Mouse (Mus musculus) liver, embryonic 14.5 days (tissue): ENCODE measurements around the gene Lin52. TPM values are rescaled to one million over a fixed set of nuclear protein-coding genes. Genes with fewer than 3 reads are reported as not detected.

Experiments used
- ATAC-seq: fragments of 200-750 bp; cut with Nextera tagmentation; 2 replicates; pipeline ENCODE4 v1.8.0; 2017; ENCODE audit warnings: moderate number of reproducible peaks, mild to moderate bottlenecking, moderate library complexity; ENCODE audit not compliant: insufficient read depth
- DNase-seq, 3 experiments: peaks; one replicate each; pipeline ENCODE4 v3.0.0-alpha.2; 2012 to 2013; ENCODE audit warnings: low read depth in 3 of 3, low spot score in 3 of 3
- H3K27ac ChIP-seq: fragments of 300-500 bp; sonication (generic); 2 replicates; pipeline ENCODE4 v1.5.1; 2014; ENCODE audit warnings: moderate library complexity, mild to moderate bottlenecking, control low read depth, inconsistent platforms
- H3K27me3 ChIP-seq: fragments of 300-500 bp; sonication (generic); 2 replicates; pipeline ENCODE4 v1.6.1; 2014; ENCODE audit warnings: mild to moderate bottlenecking, low read length, moderate library complexity; ENCODE audit not compliant: control insufficient read depth, insufficient read depth
- H3K36me3 ChIP-seq: fragments of 300-500 bp; sonication (generic); replicated peaks from 2 replicates; pipeline ENCODE4 v1.6.1; 2014; ENCODE audit warnings: low read depth; ENCODE audit not compliant: control insufficient read depth, insufficient read depth
- H3K4me1 ChIP-seq, 2 experiments: fragments of 200-500 bp in 1 of 2; fragments of 300-500 bp in 1 of 2; sonication (generic) in 1 of 2; replicated peaks; 2 replicates each; pipeline ENCODE4 v1.6.1; 2012 to 2014; ENCODE audit warnings: antibody characterized with exemption in 1 of 2, inconsistent platforms in 1 of 2, low read length in 1 of 2; ENCODE audit not compliant: control insufficient read depth in 2 of 2, insufficient read depth in 2 of 2
- H3K4me2 ChIP-seq: fragments of 300-500 bp; sonication (generic); 2 replicates; pipeline ENCODE4 v1.6.1; 2014; ENCODE audit warnings: low read depth, mild to moderate bottlenecking, control low read depth, moderate library complexity
- H3K4me3 ChIP-seq, 2 experiments: fragments of 200-500 bp in 1 of 2; fragments of 300-500 bp in 1 of 2; sonication (generic) in 1 of 2; 2 replicates each; pipeline ENCODE4 v1.5.1; 2012 to 2014; ENCODE audit warnings: low read depth in 2 of 2, low read length in 2 of 2, mild to moderate bottlenecking in 2 of 2, control low read depth in 1 of 2, inconsistent platforms in 1 of 2, moderate library complexity in 1 of 2; ENCODE audit not compliant: insufficient read depth in 1 of 2
- H3K9ac ChIP-seq: fragments of 300-500 bp; sonication (generic); replicated peaks from 2 replicates; pipeline ENCODE4 v1.6.1; 2014; ENCODE audit warnings: mild to moderate bottlenecking, control low read depth, moderate library complexity
- H3K9me3 ChIP-seq: fragments of 300-500 bp; sonication (generic); 2 replicates; pipeline ENCODE4 v1.6.1; 2016; ENCODE audit warnings: low read length, mixed read lengths; ENCODE audit not compliant: control insufficient read depth
- CTCF ChIP-seq: IDR thresholded peaks from 2 replicates; pipeline ENCODE4 v1.5.1; 2016; ENCODE audit warnings: antibody characterized with exemption, low read depth, control low read depth
- EP300 ChIP-seq: IDR thresholded peaks from 2 replicates; pipeline ENCODE4 v1.6.1; 2016; ENCODE audit warnings: antibody characterized with exemption, low read depth
- WGBS: fragments of 180-500 bp; shearing (Covaris S2); extraction: QIAGEN DNeasy Blood & Tissue Kit; methylation state at CpG from one replicate; pipeline ENCODE4 v1.1.7; 2014; ENCODE audit not compliant: insufficient replicate concordance; 5-methylcytosine and 5-hydroxymethylcytosine counted together
- polyA plus RNA-seq, 2 experiments: library from polyadenylated mRNA; depleted of rRNA in 1 of 2; stranded (reverse) in 1 of 2; unstranded in 1 of 2; fragments of >200 nt; fragmentation: Nextera tagmentation in 1 of 2; extraction: Ambion mirVana in 1 of 2; gene quantifications; 2 replicates each; pipeline versions ENCODE4 v1.2.1 to v1.2.3; 2012 to 2014

The Lin52 gene
- polyA plus RNA-seq, 2 experiments: 7.4 to 10.4 TPM

- peaks cover 4 to 8% of the 10 kb centered on the region in 2 experiments for H3K4me1 ChIP-seq
- H3K27me3 ChIP-seq: no peaks in the 10 kb centered on the region
- TF ChIP-seq EP300 (no peak), CTCF (no peak)
- H3K4me3 ChIP-seq: peak overlapping the region; percentile 82 to 84
- under 1% methylated on average over 50 of the region's 52 CpGs for WGBS
- H3K36me3 ChIP-seq: no peaks in the 10 kb centered on the region
- peak overlapping the region; percentile 91 for H3K4me2 ChIP-seq
- peak overlapping the region; percentile 84 for H3K9ac ChIP-seq
- H3K27ac ChIP-seq: peak overlapping the region; percentile 41
- no peaks in the 10 kb centered on the region for H3K9me3 ChIP-seq
- DNase-seq (peak in 1 of 3 experiments; percentile 49), ATAC-seq (peak; percentile 68)
These were observed 43.1 kb upstream of the Lin52 start for GRCm38 (mm10) chr12:84407874-84408818.

GRCm38 (mm10) chr12:84408819-84409507, 42.3 kb upstream of the Lin52 start, which contains the start of the genes Entpd5 and Bbof1:
TSS of gene Entpd5 (minus strand) at chr12:84409029.
TSS of gene Bbof1 (plus strand) at chr12:84409071.
- TF ChIP-seq EP300 (no peak), CTCF (no peak)
- Histone ChIP-seq H3K27me3 (no peaks in the 10 kb centered on the region), H3K9me3 (no peaks in the 10 kb centered on the region), H3K4me3 (peak within 1 kb of the TSS; percentile 82 to 84), H3K9ac (peak within 1 kb of the TSS; percentile 84), H3K27ac (peak within 1 kb of the TSS; percentile 41), H3K4me1 (peaks cover 4 to 8% of the 10 kb centered on the region in 2 experiments), H3K36me3 (no peaks in the 10 kb centered on the region), H3K4me2 (peak within 1 kb of the TSS; percentile 91)
- ATAC-seq (peak; percentile 95), DNase-seq (peak; percentile 66 to 69 (median 68))
- 2% methylated on average over 63 of the region's 63 CpGs for WGBS

GRCm38 (mm10) chr12:84416834-84417604, 34.2 kb upstream of the Lin52 start, which contains the start of gene Rnf113a2:
TSS of gene Rnf113a2 (plus strand) at chr12:84417196.
- no peaks in the 10 kb centered on the region for H3K9me3 ChIP-seq
- 2% methylated on average over 50 of the region's 50 CpGs for WGBS
- H3K4me1 ChIP-seq: peaks cover 4 to 7% of the 10 kb centered on the region in 2 experiments
- no peaks in the 10 kb centered on the region for H3K36me3 ChIP-seq
- peak within 1 kb of the TSS; percentile 93 for H3K27ac ChIP-seq
- peak within 1 kb of the TSS; percentile 96 for H3K9ac ChIP-seq
- peak within 1 kb of the TSS; percentile 81 to 85 for H3K4me3 ChIP-seq
- DNase-seq (peak; percentile 82), ATAC-seq (peak; percentile 97)
- TF ChIP-seq CTCF (no peak), EP300 (no peak)
- H3K4me2 ChIP-seq: peak within 1 kb of the TSS; percentile 76
- no peaks in the 10 kb centered on the region for H3K27me3 ChIP-seq

- H3K27me3 ChIP-seq: no peaks in the 10 kb centered on the region
- WGBS: 34% methylated on average over 18 of the region's 18 CpGs
- TF ChIP-seq CTCF: no peak
- TF ChIP-seq EP300: no peak
- H3K27ac ChIP-seq: peak overlapping the region; percentile 93
- peak overlapping the region; percentile 76 for H3K4me2 ChIP-seq
- no peak for ATAC-seq
- H3K9me3 ChIP-seq: no peaks in the 10 kb centered on the region
- no peaks in the 10 kb centered on the region for H3K36me3 ChIP-seq
- peaks cover 4 to 7% of the 10 kb centered on the region in 2 experiments for H3K4me1 ChIP-seq
- H3K4me3 ChIP-seq: peak overlapping the region; percentile 81 to 85
- no peak for DNase-seq
- peak overlapping the region; percentile 96 for H3K9ac ChIP-seq
These were observed 33.7 kb upstream of the Lin52 start for GRCm38 (mm10) chr12:84417605-84417922.
